In the genomic region with DNA sequence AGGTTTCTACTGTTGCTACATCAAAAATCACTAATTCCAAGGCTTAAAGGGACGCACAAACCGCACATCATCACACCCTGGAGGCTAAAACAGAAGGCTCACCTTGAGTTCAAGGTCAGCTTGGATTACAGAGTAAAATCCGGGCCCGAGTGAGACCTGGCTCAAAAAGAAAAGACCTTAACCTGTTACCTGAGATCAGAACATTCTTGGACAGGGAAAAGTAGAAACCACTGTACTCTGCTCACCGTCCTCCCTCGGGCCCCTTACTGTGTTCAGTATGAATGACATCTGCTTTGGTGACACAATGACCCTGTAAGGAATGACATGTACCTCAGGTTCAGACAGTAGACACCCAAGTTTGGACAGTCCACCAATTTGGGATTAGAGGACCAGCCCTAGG, we compare ENCODE assay signal across 32 mouse cellular contexts. TPM values are rescaled to one million over a fixed set of nuclear protein-coding genes. Genes with fewer than 3 reads are reported as not detected.
DNase-seq lines count a peak whose midpoint lies in the region; ATAC-seq and TF ChIP-seq lines count a peak whose summit lies in the region.
"Had no signal": no experiment of that assay in that cellular context is flagged by ENCODE, and none has a peak within 500 bp of the region (broad histone marks: within the 10 kb centered on the region; RNA-seq: fewer than 3 reads in every experiment).

No protein-coding gene starts in this region.

- no peak overlapping the region for H3K9ac ChIP-seq in intestine, embryonic 14.5 days (ENCODE audit: low read length)
- H3K9ac ChIP-seq in intestine, postnatal 0 days (ENCODE audit: low read depth, low read length), result no peak overlapping the region
- H3K9ac ChIP-seq: embryonic facial prominence, embryonic 13.5 days; embryonic facial prominence, embryonic 15.5 days; forebrain, embryonic 12.5 days had no signal

- WGBS in intestine, embryonic 14.5 days, result 87% methylated on average over 6 of the region's 6 CpGs
- WGBS in intestine, postnatal 0 days, result 86% methylated on average over 6 of the region's 6 CpGs

- TF ChIP-seq CTCF in intestine, postnatal 0 days (IDR thresholded peaks at IDR 0.05; ENCODE audit: low read depth), result no peak

- no peaks in the 10 kb centered on the region for H3K36me3 ChIP-seq in intestine, embryonic 14.5 days (ENCODE audit: control insufficient read depth, insufficient read depth, low read length)
- H3K36me3 ChIP-seq in intestine, postnatal 0 days (ENCODE audit: control insufficient read depth, insufficient read depth), result no peaks in the 10 kb centered on the region
- H3K36me3 ChIP-seq: embryonic facial prominence, embryonic 13.5 days; embryonic facial prominence, embryonic 15.5 days; forebrain, embryonic 10.5 days; forebrain, embryonic 12.5 days; G1E had no signal

- H3K4me1 ChIP-seq in intestine, embryonic 14.5 days (replicated peaks; ENCODE audit: control insufficient read depth, insufficient read depth, low read length), result no peaks in the 10 kb centered on the region
- H3K4me1 ChIP-seq in intestine, postnatal 0 days (replicated peaks; ENCODE audit: control insufficient read depth, insufficient read depth, low read length), result no peaks in the 10 kb centered on the region
- H3K4me1 ChIP-seq: embryonic facial prominence, embryonic 13.5 days; embryonic facial prominence, embryonic 15.5 days; forebrain, embryonic 12.5 days had no signal

- no peak overlapping the region for H3K4me3 ChIP-seq in intestine, embryonic 14.5 days (ENCODE audit: low read depth, low read length)
- no peak overlapping the region for H3K4me3 ChIP-seq in intestine, postnatal 0 days (ENCODE audit: low read depth, low read length)
- H3K4me3 ChIP-seq: embryonic facial prominence, embryonic 13.5 days; embryonic facial prominence, embryonic 15.5 days; erythroblast, embryonic 14.5 days; forebrain, embryonic 10.5 days; forebrain, embryonic 12.5 days had no signal

- DNase-seq in heart, adult 11 months, result peak; percentile 64
- DNase-seq in heart, adult 18-20 months, result no peak
- DNase-seq in intestine, embryonic 14.5 days (ENCODE audit: low spot score), result peak; percentile 41
- peak; percentile 1 for DNase-seq in urinary bladder, adult 2 months (ENCODE audit: low spot score)
- DNase-seq in urinary bladder, postnatal 25 days (ENCODE audit: low spot score), result no peak
- DNase-seq: adrenal gland, postnatal 10 days; adrenal gland, postnatal 25 days; B cell, adult 2 months; cerebellum, adult 11 months; cerebellum, adult 18-20 months; cerebellum, adult 8-10 months; cerebellum, adult 9-11 months; cerebellum, postnatal 14 days; cerebellum, postnatal 36 days; embryo, embryonic 11 days had no signal

- ATAC-seq in intestine, embryonic 14.5 days (replicated peaks; ENCODE audit: low FRiP score, low TSS enrichment, low read depth), result no peak
- no peak for ATAC-seq in intestine, postnatal 0 days
- ATAC-seq: CD4-positive, CD25-positive, alpha-beta regulatory T cell, adult 4 months; forebrain, embryonic 14.5 days; forebrain, embryonic 16.5 days; Patski had no signal

- no peaks in the 10 kb centered on the region; the same call in 1 of the 2 replicates for H3K27me3 ChIP-seq in intestine, embryonic 14.5 days (replicated peaks; ENCODE audit: control insufficient read depth, insufficient read depth, low read length)
- H3K27me3 ChIP-seq in intestine, postnatal 0 days (replicated peaks; ENCODE audit: control insufficient read depth, insufficient read depth, low read length), result no peaks in the 10 kb centered on the region
- H3K27me3 ChIP-seq: embryonic facial prominence, embryonic 15.5 days had no signal

- H3K9me3 ChIP-seq in intestine, embryonic 14.5 days (ENCODE audit: control insufficient read depth, low read length), result no peaks in the 10 kb centered on the region
- no peaks in the 10 kb centered on the region for H3K9me3 ChIP-seq in intestine, postnatal 0 days (ENCODE audit: control insufficient read depth)
- H3K9me3 ChIP-seq: embryonic facial prominence, embryonic 13.5 days; embryonic facial prominence, embryonic 15.5 days; forebrain, embryonic 10.5 days; forebrain, embryonic 12.5 days; G1E had no signal

- no peak overlapping the region for H3K27ac ChIP-seq in intestine, embryonic 14.5 days (ENCODE audit: low read depth)
- H3K27ac ChIP-seq in intestine, postnatal 0 days (ENCODE audit: low read depth, low read length), result no peak overlapping the region
- H3K27ac ChIP-seq: embryonic facial prominence, embryonic 13.5 days; embryonic facial prominence, embryonic 15.5 days; forebrain, embryonic 10.5 days; forebrain, embryonic 12.5 days had no signal

- H3K4me2 ChIP-seq in intestine, embryonic 14.5 days (ENCODE audit: low read length), result no peak overlapping the region
- no peak overlapping the region for H3K4me2 ChIP-seq in intestine, postnatal 0 days (replicated peaks; ENCODE audit: low read depth)
- H3K4me2 ChIP-seq: embryonic facial prominence, embryonic 13.5 days; embryonic facial prominence, embryonic 15.5 days; forebrain, embryonic 12.5 days had no signal

RNA-seq across cellular contexts. Expression of a gene that starts 12.3 kb away (rescaled TPM):
- not detected for total RNA-seq in heart, adult 18-20 months (2021)
- not detected in 2 replicates for polyA plus RNA-seq in intestine, embryonic 14.5 days (2014; fragmentation: Nextera tagmentation; extraction: Ambion mirVana)
- polyA plus RNA-seq in intestine, postnatal 0 days (2015; fragmentation: Nextera tagmentation; extraction: Ambion mirVana), result not detected in 2 replicates
- polyA plus RNA-seq in urinary bladder, adult 2 months (2012; rRNA removed), result not detected in 2 replicates
- total RNA-seq: adrenal gland, adult 2 months; adrenal gland, postnatal 10 days; adrenal gland, postnatal 25 days; adrenal gland, postnatal 4 days; CH12.LX; common myeloid progenitor, adult 5-6 weeks; G1E had no signal
- polyA plus RNA-seq: adrenal gland, adult 2 months; brain, embryonic 14.5 days; CD4-positive, CD25-positive, alpha-beta regulatory T cell, adult 4 months; embryonic facial prominence, embryonic 11.5 days; embryonic facial prominence, embryonic 13.5 days; embryonic facial prominence, embryonic 15.5 days; erythroblast, embryonic 14.5 days; forebrain, embryonic 10.5 days; forebrain, embryonic 12.5 days; forebrain, embryonic 14.5 days; forebrain, embryonic 16.5 days; G1E; Patski had no signal

RNA-seq across cellular contexts. Expression of a gene that starts 19.8 kb away (rescaled TPM):
- 10 to 100 TPM; 14.4 to 19.0 TPM for total RNA-seq in heart, adult 18-20 months (2021)
- 47.9 and 48.0 TPM in 2 replicates for polyA plus RNA-seq in intestine, embryonic 14.5 days (2014; fragmentation: Nextera tagmentation; extraction: Ambion mirVana)
- 15.6 and 16.2 TPM in 2 replicates for polyA plus RNA-seq in intestine, postnatal 0 days (2015; fragmentation: Nextera tagmentation; extraction: Ambion mirVana)
- polyA plus RNA-seq in urinary bladder, adult 2 months (2012; rRNA removed), result 54.3 and 59.5 TPM in 2 replicates
- total RNA-seq: G1E had no signal

RNA-seq across cellular contexts. Expression of a gene that starts 39.0 kb away (rescaled TPM):
- under 1 TPM in 1 of 2 experiments, not detected in 1; 0.10 TPM for total RNA-seq in heart, adult 18-20 months (2021)
- 0.19 TPM in 1 of 2 replicates, not detected in the other for polyA plus RNA-seq in intestine, embryonic 14.5 days (2014; fragmentation: Nextera tagmentation; extraction: Ambion mirVana)
- polyA plus RNA-seq in intestine, postnatal 0 days (2015; fragmentation: Nextera tagmentation; extraction: Ambion mirVana), result 0.05 TPM in 2 replicates
- polyA plus RNA-seq in urinary bladder, adult 2 months (2012; rRNA removed), result 0.04 and 0.06 TPM in 2 replicates
- total RNA-seq: common myeloid progenitor, adult 5-6 weeks; G1E had no signal
- polyA plus RNA-seq: CD4-positive, CD25-positive, alpha-beta regulatory T cell, adult 4 months; embryonic facial prominence, embryonic 13.5 days; embryonic facial prominence, embryonic 15.5 days; erythroblast, embryonic 14.5 days; forebrain, embryonic 10.5 days; forebrain, embryonic 12.5 days; G1E; Patski had no signal

RNA-seq across cellular contexts. Expression of a gene that starts 41.2 kb away (rescaled TPM):
- total RNA-seq in heart, adult 18-20 months (2021), result 1 to 10 TPM; 4.1 to 4.8 TPM
- 91.9 and 92.2 TPM in 2 replicates for polyA plus RNA-seq in intestine, embryonic 14.5 days (2014; fragmentation: Nextera tagmentation; extraction: Ambion mirVana)
- 141 TPM in 2 replicates for polyA plus RNA-seq in intestine, postnatal 0 days (2015; fragmentation: Nextera tagmentation; extraction: Ambion mirVana)
- polyA plus RNA-seq in urinary bladder, adult 2 months (2012; rRNA removed), result 21.5 and 29.1 TPM in 2 replicates
- total RNA-seq: G1E had no signal

Comparison
In these comparisons a context has a peak if more than half of its experiments do, and no peak if none do; other contexts are left out.
1. DNase-seq: peak in heart, adult 11 months (single experiment), intestine, embryonic 14.5 days (single experiment) and urinary bladder, adult 2 months (single experiment); none in heart, adult 18-20 months (0 of 2) and urinary bladder, postnatal 25 days (single experiment).